Mouse (Mus musculus) yolk sac, embryonic 10.5 days (tissue): ENCODE results near the gene Nbas.

Source experiments
- DNase-seq: peaks from one replicate; pipeline ENCODE4 v3.0.0-alpha.2; 2017; ENCODE audit warnings: low spot score

Nbas gene

GRCm38 (mm10) chr12:13532731-13533365 is 263.9 kb downstream of the Nbas start:
- DNase-seq = no peak

- no peak for DNase-seq
These were observed 270.2 kb downstream of the Nbas start for GRCm38 (mm10) chr12:13539171-13539570.

GRCm38 (mm10) chr12:13543806-13544205 is 274.9 kb downstream of the Nbas start:
- DNase-seq = no peak

GRCm38 (mm10) chr12:13563646-13564289 is 294.8 kb downstream of the Nbas start:
- DNase-seq = no peak

- DNase-seq = no peak
These were observed 295.4 kb downstream of the Nbas start for GRCm38 (mm10) chr12:13564330-13564729.

GRCm38 (mm10) chr12:13566421-13566820 is 297.5 kb downstream of the Nbas start:
- DNase-seq = no peak

- no peak for DNase-seq
These were observed 306.2 kb downstream of the Nbas start for GRCm38 (mm10) chr12:13575158-13575557.

- no peak for DNase-seq
These were observed 307.0 kb downstream of the Nbas start for GRCm38 (mm10) chr12:13575605-13576600.

GRCm38 (mm10) chr12:13576761-13577160 is 307.8 kb downstream of the Nbas start:
- no peak for DNase-seq

- DNase-seq = no peak
These were observed 311.9 kb downstream of the Nbas start for GRCm38 (mm10) chr12:13580796-13581195.

GRCm38 (mm10) chr12:13583386-13583785 is 314.5 kb downstream of the Nbas start:
- DNase-seq = no peak

GRCm38 (mm10) chr12:13585527-13586156 is 316.7 kb downstream of the Nbas start:
- DNase-seq = no peak

GRCm38 (mm10) chr12:13587675-13588074 is 318.7 kb downstream of the Nbas start:
- no peak for DNase-seq

GRCm38 (mm10) chr12:13589021-13589420 is 320.1 kb downstream of the Nbas start:
- DNase-seq = no peak

- no peak for DNase-seq
These were observed 326.0 kb downstream of the Nbas start for GRCm38 (mm10) chr12:13594746-13595469.

- DNase-seq = no peak
These were observed 328.1 kb downstream of the Nbas start for GRCm38 (mm10) chr12:13597026-13597425.

- no peak for DNase-seq
These were observed 329.6 kb downstream of the Nbas start for GRCm38 (mm10) chr12:13598545-13598944.

GRCm38 (mm10) chr12:13602414-13602813 is 333.5 kb downstream of the Nbas start:
- no peak for DNase-seq

- no peak for DNase-seq
These were observed 338.1 kb downstream of the Nbas start for GRCm38 (mm10) chr12:13607021-13607420.

- DNase-seq = no peak
These were observed 340.1 kb downstream of the Nbas start for GRCm38 (mm10) chr12:13609027-13609426.

GRCm38 (mm10) chr12:13613041-13613440 is 344.1 kb downstream of the Nbas start:
- DNase-seq = no peak
